Mouse (Mus musculus): Measurements from ENCODE around the gene Cars2.
"Not testable (repeated sequence)": the region's sequence is repeated elsewhere in the genome, so short reads cannot be mapped to it uniquely, and the experiment has no call there.

Gene Cars2

GRCm38 (mm10) chr8:11506802-11507201, 43.8 kb downstream of the Cars2 start:
- DNase-seq, result peak; percentile 52

DNA sequence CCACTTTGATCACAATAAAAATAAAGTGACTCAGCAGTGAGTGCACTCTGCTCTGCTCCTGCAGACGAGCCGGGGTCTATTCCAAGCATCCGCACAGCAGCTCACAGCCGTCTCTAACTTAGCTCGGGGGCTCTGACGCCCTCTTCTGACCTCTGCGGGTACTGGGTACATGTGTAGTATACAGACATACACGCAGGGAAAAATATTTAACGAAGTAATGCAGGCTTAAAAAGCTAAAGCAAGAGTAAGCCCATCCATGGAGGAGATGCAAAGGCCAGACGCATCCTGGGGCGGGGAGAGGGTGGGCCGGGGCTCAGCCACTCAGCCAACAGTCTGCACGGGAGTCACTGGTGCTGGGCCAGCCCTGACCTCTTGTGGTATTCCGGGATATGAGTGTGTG, 44.5 kb downstream of the Cars2 start:
- DNase-seq, result no peak

- no peak for DNase-seq
These were observed 46.9 kb downstream of the Cars2 start for GRCm38 (mm10) chr8:11503476-11504232.

DNA sequence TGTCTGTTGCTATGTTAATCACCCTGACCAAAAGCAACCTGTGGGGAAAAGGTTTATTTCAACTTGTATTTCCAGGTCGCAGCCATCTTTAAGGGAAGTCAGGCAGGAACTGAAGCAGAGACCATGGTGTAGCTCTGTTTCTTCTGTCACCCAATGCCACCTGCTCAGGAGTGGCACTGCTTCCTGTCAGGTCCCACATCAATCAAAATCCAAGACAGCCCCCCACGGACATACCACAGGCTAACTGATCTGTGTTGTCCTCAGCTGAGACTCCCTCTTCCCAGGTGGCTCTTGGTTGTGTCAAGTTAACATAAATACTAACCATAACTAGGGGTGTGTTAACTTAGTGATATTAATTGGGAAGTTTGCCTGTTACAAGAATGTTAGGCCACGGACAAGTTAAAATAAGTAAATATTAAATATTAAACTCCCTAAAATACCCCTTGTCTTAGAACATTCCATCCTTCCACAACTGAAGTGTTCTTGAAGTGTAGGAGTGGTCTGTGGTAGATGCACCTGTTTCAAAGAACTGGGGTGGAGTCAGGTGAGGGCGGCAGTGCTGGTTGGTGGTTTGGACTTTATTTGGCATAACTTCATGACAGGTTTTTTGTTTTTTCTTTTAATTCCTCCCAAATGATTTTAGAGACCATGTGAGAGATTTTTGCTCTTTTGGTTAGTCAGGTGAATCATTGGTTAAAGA, 51.6 kb downstream of the Cars2 start:
- no peak for DNase-seq

DNA sequence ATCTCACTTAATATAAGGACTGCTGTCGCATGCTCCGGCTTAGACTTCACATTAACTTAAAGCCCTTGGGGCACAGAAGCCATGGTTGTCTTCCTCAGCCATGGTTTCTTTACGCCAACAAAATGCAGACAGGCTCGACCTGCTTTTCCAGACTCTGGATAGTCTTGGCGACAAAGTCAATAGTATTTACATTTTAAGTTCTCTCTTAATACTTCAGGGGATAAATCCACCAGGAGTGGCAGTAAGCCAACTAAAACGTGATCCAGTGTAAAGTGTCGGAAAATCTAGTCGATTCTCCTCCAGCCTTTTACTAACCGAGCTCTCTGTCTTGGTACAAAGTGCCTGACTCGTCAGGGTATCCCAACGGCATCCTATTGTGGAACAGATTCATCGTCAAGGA, 52.3 kb downstream of the Cars2 start:
- DNase-seq, result no peak

GRCm38 (mm10) chr8:11497017-11497990, 53.3 kb downstream of the Cars2 start, which contains the start of gene Naxd:
TSS of gene Naxd (plus strand) at chr8:11497506.
- peak; percentile 91 for DNase-seq

GRCm38 (mm10) chr8:11492340-11492739, 58.2 kb downstream of the Cars2 start:
- DNase-seq, result not testable (repeated sequence)

GRCm38 (mm10) chr8:11487229-11487628, 63.4 kb downstream of the Cars2 start:
- no peak for DNase-seq

DNA sequence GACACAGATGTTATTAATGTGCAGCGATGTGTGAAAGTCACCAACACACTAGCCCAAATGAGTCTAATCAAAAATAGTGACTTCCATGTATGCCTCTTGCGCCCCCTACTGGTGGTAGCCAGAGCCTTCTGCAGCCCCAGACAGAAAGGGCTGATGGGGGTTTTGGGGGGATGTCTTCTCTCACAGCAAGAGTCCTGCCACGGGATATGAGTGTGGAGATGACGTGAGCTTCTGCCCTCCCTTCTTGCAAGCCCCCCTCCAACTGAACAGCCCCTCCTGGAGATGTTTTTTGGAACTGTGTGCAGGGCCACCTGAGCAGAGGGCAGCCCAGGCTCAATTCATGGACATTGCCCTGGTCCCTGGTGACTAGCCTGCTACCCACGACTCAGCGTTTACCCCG, 64.4 kb downstream of the Cars2 start:
- DNase-seq, result peak; percentile 84

- no peak for DNase-seq
These were observed 68.0 kb downstream of the Cars2 start for GRCm38 (mm10) chr8:11482537-11482936.

- no peak for DNase-seq
These were observed 68.7 kb downstream of the Cars2 start for GRCm38 (mm10) chr8:11481876-11482275.

GRCm38 (mm10) chr8:11479591-11479990, 71.0 kb downstream of the Cars2 start:
- no peak for DNase-seq

DNA sequence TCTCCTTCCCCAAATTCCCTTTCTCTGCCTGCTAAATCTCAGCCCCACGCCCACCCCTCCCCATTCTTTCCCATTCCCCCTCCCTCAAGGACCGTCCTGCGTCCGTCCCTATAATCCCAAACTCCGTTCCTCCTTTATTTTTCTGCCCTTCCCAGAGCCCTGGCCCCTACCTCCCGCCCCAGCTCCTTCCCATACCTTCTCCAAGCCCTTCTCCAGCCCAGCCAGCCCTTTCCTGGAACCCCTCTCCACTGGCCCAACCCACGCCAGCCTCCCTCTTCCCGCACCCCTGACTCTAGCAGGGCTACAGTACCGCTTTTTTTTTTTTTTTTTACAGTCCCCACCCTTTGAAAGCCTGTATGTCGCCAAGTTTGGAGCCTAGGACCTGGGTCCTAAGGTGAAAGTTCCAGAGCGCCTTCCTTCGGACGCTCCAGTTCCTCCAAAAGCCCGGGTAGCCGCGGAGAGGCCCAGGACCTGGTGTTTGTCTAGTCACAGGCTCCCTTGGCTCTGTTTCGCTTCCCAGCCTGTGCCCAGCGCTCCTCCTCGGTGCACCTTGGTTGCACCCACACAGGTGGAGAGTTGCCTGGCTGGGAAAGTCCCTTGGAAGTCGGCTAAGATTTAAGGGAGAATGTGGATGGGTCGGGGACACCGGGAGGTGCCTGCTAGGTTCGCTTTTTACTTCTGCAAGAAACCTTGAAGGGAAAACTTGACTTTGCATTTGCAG, 71.6 kb downstream of the Cars2 start:
- DNase-seq, result peak; percentile 64

DNA sequence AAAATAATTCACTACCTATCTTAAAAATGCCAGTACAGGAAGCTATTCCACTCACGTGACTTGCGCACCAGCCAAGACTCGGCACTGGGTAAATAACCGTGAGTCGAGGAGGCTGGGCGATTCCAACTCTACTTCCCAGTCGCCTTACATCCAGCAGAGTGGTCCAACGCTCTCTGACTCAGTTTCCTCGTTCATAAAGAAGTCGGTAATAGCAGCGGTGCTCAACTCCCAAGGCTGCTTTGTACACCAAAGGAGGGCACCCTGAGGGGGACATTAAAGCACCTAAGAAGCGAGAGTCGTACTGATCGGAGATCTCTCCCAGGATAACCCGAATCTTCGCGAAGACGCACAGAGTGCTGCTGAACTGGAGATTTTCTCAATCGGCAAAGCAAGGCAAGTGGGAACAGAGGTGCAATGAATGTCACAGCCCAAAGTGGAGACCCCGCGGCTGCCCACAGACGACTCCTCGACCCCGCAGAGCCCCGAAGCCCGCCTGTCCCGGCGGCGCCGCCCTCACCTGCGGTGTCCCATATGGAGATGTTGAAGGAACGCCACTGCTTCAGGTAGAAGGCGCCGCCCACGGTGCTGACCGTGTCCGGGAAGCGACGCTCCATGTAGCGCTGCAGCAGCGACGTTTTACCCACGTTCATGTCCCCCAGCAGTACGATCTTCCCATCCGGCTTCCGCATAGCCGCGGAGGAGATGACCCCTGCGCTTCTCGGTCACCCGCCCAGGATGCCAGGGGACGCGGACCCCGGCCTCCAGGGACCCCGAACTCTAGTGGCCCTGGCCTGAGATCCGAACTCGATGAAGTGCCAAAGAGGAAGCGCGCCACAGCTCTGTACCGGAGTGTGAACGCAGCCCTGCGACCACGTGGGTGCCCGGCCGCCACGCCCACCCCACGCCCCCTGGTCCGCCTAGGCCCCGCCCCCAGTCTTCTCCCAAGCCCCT, 72.5 kb downstream of the Cars2 start, which contains the start of gene Rab20:
Gene Rab20 (minus strand): TSS at position 900 of the 951 bp plus-strand sequence.
- DNase-seq, result peak; percentile 89

- no peak for DNase-seq
These were observed 73.4 kb downstream of the Cars2 start for GRCm38 (mm10) chr8:11477178-11477553.

DNA sequence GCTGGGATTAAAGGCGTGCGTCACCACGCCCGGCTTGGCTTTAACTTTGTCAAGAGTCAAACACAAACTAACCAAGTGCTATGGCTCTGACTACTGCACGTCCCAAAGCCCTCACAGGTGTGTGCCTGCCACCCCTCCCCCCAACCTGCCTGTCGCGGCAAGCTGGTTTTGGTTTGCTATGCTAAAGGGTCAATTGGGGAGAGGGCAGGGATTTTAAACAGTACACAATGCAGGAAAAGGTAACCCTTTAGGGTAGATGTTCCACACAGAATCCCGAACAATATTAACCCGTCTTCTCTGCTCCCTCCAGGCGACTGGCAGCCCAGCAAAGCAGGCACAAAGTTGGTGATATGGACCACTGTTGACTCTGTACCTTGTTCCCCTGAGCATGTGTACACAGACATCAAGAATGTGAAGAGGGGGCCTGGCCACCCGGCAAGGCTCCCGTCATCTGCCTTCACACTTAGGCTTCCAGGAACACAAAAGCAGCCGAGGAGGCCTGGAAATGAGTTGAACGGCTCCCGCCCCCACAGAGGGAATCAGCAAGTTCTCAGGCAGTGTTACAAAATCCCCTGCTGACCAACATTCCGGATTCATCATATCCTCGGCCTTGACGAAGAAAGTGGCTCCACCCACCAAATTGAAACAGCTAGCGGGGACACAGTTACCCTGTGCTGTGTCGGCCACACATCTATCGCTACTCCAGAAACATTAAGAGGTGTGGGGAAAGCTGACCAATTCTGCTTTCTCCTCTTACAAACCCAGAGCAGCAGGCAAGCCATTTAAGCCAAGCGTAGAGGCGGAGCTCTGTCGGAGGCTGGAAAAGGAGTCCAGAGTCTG, 74.0 kb downstream of the Cars2 start:
- peak; percentile 76 for DNase-seq

DNA sequence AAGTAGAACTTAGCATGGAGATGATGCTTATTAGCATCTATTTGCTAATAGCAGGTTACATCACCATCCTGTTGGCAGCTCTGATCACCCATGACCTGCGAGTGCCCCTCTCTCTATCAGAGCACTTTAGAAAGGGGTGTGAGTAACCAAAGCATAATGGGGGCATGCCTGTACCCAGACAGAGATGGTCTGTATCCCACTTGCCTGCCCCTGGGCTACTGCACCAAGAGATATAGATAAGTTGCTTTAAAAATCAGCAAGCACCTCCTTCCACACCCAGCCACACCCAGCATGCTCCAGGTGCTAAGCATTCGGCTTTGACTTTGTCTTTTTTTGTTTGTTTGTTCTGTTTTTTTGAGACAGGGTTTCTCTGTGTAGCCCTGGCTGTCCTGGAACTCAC, 74.7 kb downstream of the Cars2 start:
- DNase-seq, result no peak

DNA sequence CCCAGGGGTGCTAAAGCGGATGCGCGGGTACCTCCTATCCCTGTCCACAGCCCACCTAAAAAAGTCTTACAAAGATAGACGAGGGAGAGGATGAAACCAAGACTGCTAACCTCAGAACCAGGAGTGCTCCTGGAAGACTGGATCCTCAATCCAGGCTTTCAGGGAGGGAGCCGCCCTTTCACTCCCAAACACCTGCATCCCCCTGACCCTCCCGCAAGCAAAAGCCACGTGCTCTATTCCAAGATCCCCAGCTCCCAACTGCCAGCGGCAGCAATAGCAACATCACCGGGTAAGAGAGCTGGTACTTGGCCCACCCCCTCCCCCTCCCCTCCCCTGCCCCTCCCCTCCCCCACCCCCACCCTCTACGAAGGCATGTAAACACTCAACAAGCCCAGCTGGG, 75.2 kb downstream of the Cars2 start:
- no peak for DNase-seq

- peak; percentile 85 for DNase-seq
These were observed 77.5 kb downstream of the Cars2 start for GRCm38 (mm10) chr8:11473072-11473471.

- peak; percentile 89 for DNase-seq
These were observed 79.3 kb downstream of the Cars2 start for GRCm38 (mm10) chr8:11471309-11471708.
